Mouse (Mus musculus): ENCODE data around the gene Leprot.

Gene Leprot

DNA sequence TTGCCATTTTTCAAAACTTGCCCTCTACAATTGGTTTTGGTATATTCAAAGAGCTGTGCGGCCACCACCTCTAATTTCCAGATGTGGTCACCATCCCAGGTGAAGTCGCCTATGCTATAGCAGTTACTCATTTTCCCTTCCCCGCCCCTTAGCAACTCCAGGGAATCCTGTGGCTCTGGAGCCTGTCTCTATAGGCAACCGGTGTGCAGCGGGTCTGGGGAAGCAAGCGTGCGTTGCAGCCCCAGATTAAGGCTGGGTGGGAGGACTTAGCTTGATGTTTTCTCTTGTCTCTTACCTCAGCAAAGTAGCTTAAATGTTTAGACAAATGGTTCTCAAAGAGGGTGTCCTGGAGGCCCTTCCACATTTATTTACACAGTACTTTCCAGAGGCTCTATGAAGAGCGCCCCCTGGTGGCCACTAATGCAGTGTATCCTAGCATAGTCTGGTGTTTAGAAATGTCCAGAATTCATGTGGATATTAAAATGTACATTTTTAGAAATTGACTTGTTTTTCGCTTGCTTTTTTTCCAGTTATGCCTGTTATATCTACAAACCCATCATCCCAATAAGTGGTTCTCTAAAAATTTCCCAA is 16.7 kb downstream of the Leprot start:
- no peak for DNase-seq (ENCODE audit: low read depth)

DNA sequence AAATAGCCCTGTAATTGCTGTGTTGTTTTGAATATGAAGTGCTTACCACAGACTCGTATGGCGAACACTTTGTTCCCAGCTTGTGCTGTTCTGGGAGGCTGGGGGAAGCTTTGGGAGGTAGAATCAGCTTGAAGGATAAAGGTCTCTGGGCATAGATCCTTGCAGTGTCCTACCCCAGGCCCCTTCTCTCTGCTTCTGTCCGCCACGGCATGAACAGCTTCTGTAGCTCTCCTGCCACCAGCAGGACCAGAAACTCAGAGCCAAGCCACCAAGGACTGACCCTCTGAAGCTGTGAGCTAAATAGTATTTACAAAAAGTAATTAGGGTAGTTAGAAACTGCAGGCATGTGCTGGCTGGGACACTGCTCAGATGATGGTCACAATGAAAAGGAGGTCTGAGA is 17.2 kb downstream of the Leprot start:
- DNase-seq (ENCODE audit: low read depth): no peak

DNA sequence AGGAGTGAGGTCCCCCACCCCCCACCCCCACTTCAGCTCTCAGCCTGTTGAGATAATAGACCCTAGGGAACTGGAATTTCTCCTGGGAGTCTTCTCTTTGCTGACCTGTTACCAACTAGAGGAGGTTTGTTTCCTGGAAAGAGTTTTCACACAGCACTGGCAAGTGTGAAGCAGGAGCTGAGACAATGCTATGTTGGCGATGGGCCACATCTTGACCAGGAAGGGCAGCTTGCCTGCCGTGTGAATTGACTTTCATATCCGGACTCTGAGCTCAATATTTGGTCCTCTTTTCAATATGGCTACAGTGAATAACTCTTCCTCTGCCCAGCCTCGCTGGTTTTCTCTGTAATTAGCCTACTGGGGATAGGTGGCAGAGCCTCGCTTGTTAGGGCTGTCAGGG is 21.6 kb downstream of the Leprot start:
- DNase-seq (ENCODE audit: low read depth): no peak

DNA sequence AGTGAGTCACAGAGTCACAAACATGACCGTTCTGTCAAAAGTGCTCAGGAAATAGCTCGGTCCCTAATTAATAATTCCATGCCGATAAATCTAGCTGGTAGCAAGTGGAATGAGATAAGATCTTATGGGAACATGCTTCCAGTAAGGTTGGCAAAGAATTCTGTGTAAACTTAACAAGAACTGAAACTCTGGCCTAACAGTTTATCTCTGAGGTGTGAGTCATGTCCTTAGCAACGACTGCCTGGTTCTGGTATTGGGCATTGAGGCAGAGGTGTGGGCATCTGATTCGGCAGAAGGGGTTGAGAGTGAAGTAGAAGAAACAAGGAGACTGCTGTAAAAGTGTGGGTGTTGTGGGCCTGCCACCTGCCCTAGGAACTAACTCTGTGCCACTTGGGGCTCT is 22.3 kb downstream of the Leprot start:
- DNase-seq (ENCODE audit: low read depth): no peak

DNA sequence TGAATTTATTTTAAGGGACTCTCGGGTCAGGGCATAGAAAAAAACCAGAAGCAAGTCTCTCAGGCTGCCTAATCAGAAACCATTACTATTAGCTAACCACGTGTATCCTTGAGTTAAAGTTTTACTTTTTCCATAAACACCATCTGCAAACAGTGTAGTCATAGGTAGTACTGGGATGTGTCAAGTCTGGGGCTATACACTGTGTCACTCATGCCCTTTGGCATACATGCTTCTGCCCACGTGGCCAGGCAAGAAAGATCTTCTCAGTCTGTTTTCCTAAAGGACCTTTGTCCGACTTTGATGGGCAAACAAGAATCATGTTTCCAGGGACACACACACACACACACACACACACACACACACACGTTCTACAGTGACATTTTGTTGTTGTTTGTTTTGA is 27.3 kb downstream of the Leprot start:
- DNase-seq (ENCODE audit: low read depth): no peak

DNA sequence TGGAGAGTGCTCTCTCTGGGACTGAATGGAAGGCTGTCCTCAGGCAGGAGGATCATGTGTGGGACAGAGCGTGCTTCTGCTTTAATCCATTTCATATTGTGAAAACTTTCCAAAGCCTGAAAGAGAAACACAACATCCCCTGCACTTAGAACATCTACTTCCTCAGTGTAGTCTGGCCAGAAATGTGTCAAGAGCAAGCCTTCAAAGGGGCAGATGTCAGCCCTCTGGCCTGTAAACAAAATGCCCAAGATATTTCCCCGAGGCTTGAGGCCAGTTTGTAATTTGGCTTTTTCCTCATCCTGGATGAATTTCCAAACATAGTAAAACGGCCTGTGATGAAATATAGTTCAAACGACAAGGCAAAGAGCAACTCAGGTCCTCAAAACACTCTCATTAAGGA is 28.2 kb downstream of the Leprot start:
- DNase-seq (ENCODE audit: low read depth): peak; percentile 34

DNA sequence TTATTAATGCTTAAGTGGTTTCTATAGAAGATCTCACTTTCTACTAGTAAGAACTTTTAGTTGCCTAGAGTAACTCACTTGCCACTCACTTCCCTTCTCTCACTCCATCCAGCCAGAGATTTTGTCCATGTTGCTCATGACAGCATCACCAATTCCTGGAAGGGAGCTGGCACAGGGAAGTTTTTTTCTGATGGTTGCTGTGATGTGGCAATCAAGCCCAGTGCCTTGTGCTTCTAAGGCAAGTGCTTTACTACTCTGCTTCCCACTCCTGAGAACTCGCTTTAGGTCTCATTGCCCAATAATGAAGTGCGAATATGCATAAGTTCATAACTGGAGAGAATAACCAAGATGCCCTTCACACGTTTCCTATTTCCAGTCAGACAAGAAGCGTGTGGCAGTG is 35.1 kb downstream of the Leprot start:
- DNase-seq (ENCODE audit: low read depth): no peak

DNA sequence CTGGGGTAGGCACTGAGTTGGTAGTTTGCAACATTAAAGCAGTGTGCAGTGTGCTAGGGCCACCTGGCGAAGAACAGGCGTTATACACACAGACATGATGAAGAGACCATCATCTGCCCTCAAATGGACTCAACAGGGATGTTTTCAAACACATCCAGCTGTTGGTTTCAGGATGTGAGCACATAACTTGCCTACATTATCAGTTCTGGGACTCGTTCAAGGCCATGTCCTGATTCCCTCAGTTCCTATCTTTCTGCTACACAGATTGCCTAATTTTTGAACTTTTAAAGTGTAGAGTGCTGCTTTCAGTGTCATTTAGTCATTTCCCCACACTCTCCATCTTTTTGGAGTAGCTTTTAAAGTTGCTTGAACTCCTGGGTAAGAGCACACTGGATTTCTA is 35.6 kb downstream of the Leprot start:
- no peak for DNase-seq (ENCODE audit: low read depth)

DNA sequence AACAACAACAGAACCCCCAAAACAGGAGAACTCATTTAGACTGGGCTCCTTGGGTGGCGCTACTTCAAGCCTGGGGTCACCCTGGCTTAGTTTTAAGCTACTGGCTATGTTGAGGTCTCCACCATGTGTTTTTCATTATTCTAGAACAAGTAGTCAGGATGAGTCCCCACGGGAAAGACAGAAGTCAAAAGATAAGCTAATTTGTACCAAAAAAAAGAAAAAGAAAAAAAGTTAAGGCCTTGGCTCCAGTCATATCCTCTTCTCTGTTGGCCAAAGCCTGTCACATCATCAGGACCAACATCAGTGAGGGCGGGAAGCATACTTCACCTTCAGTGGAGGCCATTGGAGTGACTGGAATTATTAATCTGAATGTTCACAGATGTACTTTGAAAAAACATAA is 37.3 kb downstream of the Leprot start:
- DNase-seq (ENCODE audit: low read depth): no peak

DNA sequence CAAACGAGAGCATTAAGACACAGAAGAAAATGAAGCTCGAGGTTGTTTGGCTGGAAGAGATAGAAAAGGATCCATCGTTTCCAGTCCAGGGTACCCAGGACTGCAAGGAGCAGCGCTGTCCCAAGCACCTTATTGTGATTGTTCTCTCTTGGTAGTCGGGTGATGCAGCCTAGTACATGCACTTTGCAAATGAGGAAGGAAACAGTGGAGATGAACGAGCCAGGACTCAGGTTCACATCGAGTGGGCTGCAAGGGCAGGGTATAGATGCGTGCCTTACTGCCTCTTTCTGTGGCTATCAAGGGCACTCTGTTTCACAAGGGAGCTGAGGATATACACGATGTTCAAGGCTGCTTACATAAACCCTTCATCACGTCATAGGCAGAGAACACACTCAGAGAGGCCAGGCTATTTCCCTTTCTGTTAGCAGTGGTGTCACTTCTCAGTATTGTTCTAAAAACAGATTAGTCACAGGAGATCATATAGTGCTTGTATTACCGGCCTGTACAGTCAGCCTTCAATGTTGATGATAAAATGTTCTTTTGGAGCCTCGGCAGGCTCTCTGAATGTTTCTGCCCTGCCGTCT is 38.8 kb downstream of the Leprot start:
- no peak for DNase-seq (ENCODE audit: low read depth)

DNA sequence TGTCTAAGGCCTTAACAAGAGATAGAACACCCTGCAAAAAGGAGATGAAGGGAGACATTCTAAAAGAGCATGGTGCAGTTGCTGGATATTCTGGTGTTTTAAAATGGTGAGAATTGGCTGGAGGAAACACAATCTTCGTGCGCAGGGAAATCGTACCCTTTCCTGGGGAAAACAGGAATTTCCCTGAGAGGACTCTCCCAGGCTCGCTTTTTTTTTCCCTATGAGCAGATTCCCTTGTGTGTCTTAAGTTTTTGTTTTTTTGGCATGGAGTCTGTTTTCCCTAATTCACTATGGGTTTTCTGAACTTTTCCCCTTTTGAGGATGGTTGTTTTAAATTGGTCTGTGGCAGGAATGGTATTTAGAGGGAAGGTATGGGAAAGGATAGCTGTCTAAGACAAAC is 41.7 kb downstream of the Leprot start:
- no peak for DNase-seq (ENCODE audit: low read depth)

DNA sequence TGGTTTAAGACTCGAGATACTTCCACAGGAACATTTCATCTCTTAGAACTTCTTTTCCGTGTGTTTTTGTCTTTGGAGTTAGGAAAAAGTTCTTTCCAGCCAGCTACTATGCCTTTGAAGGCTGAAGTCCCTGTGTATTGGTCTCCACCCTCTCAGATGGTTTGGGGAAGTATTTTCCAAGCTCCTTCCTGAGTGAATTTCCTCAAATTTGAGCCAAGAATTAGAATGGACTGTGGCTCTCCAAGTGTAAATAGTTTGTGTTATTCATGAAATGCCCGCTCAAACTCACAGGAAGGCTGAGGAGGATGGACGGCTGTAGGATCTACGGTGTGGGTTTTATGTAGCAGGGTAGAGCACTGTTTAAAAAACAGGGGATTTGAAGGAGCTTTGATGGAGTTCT is 42.1 kb downstream of the Leprot start:
- no peak for DNase-seq (ENCODE audit: low read depth)

DNA sequence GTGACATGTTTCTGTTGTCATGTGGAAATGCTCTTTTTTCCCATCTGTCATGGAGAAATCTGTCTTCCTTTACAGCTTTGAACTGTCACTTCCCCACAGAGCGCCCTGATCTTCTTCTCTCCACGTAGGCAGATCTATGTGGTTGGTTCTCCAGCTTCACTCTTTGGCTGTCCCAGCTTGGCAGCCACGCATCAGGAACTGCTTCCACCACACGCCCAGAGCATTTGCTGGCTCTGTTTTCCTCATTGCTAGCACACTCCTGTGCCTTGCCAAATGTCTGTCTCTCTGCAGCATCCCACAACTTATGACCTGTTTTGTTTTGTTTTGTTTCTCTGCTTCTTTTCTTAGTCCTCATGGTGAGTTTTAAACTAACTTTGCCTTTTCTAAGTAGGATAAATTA is 45.4 kb downstream of the Leprot start:
- DNase-seq (ENCODE audit: low read depth): no peak

DNA sequence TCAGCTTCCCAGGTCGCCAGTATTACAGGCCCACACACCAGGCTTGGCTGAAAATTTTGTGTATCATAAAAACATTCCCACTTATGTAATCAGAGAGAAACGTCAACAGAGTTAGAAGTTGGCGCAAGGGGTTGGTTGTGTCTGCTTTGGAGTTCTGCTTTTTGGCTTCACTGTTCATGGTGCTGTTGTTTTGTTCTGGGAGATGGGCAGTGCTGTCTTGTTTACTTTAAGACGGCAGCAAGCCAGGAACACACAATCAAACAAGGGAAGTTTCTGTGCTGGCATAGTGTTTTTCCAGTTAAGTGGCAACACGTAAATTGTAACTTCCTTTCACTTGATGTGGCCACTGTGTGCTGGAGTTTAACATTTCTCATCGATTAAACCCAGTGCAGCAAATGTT is 47.0 kb downstream of the Leprot start:
- DNase-seq (ENCODE audit: low read depth): no peak

DNA sequence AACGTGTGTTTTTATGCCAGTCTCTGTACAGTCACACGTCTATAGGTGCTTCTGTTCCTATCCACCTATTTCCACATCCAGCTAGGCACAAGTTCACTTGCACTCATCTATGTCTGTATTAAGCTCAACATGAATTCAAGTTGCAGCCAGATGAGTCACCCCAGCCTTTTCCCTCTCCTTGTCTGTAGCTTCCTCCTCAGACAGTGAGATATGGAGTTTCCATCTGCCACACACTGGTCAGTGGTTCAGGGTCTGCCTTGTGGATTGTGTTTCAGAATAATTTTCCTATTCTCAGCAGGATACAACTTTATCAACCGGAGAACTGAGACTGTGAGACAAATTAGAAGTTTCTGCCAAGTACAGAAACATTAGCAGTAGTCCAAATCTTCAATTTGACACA is 49.7 kb downstream of the Leprot start:
- no peak for DNase-seq (ENCODE audit: low read depth)

DNA sequence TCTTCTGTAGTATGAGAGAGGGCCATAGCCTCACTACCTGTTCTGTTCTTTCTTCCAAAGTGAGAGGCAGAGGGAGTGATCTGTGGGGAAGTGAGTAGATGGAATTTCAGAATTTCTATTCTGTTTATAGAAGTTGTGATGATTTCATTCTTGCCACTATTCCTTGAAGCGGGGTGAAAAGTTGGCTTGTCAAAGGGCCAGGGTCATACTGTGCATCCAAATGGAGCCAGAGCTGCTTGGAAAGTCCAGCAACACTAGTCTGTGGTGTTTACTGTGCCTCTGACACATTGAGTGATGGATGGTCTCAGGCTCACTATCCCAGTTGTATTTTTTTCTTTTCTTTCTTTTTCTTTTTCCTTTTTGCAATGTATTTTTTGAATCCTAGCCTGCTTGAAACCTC is 51.9 kb downstream of the Leprot start:
- no peak for DNase-seq (ENCODE audit: low read depth)

DNA sequence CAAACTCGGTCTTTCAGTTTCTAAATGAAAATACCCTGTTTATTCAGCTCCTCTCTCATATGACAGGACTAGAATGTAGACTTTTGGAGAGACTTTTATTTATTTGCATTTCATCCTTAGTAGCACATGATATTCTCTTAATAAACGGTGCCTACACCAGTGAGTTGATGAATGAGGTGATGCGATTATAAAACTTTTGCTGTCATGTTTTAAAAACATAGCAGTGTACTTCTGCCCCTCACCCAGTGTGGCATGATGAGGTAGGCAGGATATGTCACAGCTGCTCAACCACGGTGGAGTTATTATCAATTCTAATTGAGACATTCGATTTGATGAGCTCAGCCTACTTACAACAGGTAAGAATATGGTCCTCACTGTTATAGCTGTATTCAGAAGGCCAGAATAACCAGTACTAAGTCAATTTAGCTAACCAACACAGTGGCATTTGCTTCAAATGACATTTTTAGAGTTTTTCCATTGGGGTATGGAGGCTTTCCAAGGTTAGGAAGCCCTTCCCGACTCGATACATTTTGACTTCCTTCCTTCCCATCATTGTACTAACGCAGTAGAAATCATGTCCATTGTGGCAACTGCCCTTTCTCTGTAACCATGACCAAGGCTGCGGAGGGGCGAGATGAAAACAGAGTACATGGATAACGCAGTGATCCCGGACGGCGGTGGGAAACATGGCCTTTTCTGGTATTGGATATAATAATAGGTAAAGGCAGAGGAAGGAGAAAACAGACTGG is 53.5 kb downstream of the Leprot start:
- DNase-seq (ENCODE audit: low read depth): no peak

DNA sequence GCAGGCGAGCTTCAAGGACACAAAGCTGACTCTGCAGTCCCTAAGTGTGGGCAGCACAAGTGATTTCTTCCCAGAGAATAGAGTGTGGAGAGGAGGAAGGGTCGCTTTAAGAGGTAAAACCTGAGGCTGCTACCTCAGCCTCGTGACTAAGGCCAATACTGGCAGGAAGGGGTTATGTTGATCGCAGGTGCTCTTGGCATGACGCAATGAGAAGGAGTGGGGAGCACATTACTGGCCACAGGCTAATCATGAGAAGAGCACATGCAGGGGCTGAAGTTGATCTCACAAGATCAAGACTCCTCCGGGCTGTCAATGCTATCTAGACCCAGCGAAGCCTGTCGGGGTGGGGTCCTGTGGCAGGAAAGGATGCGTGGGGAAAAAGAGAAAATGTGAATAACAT is 57.8 kb downstream of the Leprot start:
- DNase-seq (ENCODE audit: low read depth): no peak

DNA sequence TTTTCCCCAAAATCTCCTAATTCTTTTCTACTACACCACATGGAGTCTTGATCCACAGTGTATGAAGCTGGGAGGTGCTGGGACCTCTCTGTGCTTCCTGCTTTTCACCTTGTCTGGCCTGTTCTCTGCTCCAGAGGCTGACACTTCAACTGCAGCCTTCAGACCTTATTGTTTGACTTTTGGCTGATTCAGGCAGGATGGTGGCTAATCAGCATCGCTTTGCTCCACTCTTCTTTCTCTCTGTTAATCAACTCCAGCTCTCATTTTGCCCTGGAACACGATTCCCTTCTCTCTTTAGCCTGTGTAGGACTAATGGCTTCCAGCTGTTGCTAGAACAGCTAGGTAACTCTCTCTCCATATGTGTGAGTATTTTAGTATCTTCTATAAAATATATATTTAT is 59.7 kb downstream of the Leprot start:
- no peak for DNase-seq (ENCODE audit: low read depth)

DNA sequence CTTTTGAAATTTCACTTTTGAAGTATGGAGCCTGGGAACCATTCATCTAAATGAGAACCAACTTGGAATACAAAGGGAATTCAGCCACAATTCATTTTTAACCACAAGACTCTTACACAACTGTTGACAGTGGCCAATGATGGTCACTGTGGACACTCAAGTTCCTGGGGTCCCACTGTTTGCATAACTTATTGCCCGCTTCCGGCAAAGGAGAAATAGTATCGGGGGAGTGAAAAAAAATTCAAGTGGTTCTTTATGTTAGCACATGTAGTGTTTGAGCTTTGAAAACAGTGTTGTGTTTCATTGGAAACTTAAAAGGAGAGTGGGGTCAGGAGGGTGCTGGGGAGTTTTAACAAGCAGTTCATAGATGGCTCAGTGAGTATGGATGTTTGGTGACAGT is 60.4 kb downstream of the Leprot start:
- no peak for DNase-seq (ENCODE audit: low read depth)

Data from fibroblast of lung, adult 2 months (primary cell).